Mouse (Mus musculus) natural killer cell, adult 2 months (primary cell): ENCODE results near the gene Plgrkt.

Experiments
- DNase-seq, 2 experiments: peaks; one replicate each; pipeline ENCODE4 v3.0.0; 2022; ENCODE audit warnings: low spot score in 2 of 2

The Plgrkt gene

DNA sequence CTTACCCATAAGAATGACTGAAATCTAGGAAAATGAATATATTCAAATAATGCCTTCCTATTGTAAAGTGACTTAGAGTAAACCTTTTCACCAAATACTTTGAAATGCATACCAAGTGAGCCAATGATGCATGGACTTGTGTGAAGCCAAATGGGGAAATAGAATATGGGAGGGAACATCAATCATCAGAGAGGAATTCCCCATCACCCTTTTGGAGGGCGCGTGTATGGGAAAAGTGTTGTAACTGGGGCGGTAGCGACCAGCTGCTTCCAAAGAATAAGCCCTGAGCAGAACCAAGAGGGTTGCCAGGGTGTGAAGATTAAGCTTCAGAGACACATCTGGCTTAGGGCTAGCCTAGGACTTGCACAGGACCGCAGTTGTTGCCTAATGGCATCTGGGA is 16.2 kb upstream of the Plgrkt start:
- no peak for DNase-seq

DNA sequence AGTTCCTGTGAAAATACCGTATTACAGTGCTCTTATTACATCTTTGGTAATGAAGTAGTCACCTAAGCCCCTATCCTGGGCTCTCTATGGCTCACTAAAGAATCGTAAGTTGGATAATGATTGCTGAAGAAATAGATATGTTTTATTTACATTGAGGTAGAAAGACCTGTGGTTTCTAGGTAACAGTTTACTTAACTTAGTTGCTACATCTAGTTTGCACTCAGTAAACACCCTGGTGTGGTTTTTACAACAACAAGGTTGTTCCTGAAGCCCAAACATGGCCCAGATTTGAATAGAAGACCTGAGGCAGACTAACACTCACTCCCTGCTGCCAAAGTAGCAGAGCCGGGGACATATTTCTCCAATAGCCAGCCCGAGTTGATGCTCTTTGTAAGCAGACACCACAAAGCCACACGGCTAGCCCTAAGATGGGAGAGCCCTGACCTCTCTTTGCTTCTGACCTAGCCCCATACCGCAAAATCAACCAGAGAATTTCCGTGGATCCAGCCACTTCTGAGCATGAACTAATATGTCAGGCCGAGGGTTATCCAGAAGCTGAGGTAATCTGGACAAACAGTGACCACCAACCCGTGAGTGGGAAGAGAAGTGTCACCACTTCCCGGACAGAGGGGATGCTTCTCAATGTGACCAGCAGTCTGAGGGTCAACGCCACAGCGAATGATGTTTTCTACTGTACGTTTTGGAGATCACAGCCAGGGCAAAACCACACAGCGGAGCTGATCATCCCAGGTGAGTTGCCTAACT is 12.8 kb upstream of the Plgrkt start:
- DNase-seq, result no peak

DNA sequence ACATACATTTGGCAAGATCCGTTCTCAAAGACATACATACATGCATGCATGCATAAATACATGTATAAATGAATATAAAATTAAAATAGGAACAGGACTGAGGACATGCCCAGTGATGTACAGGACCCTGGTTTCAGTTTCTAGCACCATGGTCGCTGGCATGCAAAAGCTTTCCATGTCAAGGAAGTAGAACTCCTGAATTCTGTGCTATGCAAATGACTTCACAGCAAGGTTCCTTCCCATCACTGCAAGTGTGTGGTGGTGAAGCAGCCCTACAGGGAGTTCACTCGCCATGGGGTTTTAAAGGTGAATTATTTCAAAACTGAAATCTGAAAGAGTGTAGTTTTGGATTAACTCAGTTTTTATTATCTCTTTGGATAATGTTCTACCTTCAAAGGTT is 9.2 kb upstream of the Plgrkt start:
- no peak for DNase-seq

DNA sequence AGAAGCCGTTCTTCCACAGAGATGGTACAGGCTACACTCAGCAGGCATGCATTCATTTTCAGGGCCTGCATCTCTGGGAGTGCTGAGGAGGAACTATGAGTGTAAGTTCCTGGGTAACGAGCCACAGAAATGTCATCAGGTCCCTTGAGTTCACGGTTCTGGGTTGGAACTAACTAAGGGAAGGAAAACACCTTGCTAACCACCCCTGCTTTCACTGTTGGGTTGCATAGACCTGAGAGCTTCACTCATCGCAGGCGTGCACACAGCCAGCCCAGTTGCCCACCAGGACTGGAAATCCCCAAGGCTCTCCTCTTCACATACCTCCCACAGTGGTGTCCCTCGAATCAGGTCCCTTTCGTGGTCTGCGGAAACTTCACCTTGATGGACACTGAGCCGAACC is 7.8 kb upstream of the Plgrkt start:
- DNase-seq, result no peak

DNA sequence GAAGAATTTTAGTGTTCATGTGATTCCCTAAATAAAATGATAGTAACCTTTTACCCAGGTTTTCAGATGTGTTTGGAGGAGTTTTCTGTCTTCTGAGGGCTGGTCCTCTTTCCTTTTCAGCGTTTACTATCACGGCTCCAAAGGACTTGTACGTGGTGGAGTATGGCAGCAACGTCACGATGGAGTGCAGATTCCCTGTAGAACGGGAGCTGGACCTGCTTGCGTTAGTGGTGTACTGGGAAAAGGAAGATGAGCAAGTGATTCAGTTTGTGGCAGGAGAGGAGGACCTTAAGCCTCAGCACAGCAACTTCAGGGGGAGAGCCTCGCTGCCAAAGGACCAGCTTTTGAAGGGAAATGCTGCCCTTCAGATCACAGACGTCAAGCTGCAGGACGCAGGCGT is 6.2 kb upstream of the Plgrkt start:
- no peak for DNase-seq

DNA sequence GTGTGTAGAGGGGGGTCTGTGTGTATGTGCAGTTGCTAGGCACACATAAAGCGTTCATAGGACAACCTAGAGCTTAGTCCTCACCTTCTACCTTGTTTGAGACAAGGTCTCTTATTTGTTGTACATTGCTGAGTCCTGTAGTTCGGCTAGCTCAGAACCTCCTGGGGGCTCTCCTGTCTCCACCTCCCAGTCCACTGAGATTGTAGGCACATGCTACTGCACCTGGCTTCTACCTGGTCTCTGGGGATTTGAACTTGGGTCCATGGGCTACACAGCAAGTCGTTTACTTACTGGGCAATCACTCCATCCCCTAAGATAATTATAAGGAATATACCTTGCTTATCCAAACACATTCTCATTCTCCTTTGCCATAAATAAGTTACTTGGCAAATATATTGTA is 5.4 kb upstream of the Plgrkt start:
- no peak for DNase-seq

DNA sequence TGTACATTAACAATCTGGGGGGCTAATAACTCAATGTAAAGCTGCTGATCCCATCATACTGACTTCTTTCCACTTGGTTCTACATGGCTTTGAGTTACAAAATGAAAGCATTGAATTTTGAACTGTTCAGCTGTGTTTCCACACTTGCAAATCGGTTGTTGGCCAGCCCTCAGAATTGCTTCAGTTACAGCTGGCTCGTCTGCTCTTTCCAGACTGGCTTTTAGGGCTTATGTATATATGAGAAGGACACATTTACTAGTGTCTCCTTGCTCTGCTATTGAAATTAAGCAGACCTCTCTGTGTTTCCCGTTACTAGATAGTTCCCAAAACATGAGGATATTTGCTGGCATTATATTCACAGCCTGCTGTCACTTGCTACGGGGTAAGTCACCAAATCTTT is 4.9 kb upstream of the Plgrkt start:
- no peak for DNase-seq

DNA sequence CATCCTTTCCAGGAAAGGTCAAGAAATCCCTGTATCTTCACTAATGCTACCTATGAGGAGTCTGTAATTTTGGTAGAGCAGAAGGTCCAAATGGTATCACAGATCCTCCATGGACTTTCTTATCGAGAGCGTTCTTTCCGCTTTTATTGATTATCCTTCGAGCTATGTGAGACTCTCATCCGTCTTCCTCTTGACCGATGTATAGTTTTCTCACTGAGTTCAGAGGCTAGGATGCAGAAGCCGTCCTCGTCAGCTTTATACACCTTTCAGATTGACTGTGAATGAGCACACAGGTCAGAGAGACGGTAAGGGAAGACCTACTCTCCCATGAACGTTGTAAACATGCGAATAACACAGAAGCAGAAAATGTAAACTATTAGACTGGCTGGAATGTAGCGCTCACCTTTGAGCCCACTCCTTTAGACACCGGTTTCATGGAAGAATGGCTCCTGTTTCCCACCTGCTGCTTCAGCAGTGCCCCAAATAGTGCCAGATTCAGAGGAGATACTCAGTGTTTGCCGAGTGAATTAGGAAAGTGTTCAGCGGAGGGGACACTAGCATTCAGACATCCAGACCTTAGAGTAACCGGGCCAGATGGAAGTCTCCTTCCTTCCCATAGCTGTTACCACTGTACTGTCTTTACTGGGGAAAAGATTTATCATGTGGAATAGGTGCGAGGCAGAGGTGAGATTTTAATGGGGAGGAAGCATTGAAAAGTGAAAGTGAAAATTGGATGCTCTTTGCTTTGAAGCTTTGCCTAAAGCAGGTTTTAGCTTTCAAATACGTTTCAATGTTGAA is 4.3 kb upstream of the Plgrkt start:
- DNase-seq, result no peak

DNA sequence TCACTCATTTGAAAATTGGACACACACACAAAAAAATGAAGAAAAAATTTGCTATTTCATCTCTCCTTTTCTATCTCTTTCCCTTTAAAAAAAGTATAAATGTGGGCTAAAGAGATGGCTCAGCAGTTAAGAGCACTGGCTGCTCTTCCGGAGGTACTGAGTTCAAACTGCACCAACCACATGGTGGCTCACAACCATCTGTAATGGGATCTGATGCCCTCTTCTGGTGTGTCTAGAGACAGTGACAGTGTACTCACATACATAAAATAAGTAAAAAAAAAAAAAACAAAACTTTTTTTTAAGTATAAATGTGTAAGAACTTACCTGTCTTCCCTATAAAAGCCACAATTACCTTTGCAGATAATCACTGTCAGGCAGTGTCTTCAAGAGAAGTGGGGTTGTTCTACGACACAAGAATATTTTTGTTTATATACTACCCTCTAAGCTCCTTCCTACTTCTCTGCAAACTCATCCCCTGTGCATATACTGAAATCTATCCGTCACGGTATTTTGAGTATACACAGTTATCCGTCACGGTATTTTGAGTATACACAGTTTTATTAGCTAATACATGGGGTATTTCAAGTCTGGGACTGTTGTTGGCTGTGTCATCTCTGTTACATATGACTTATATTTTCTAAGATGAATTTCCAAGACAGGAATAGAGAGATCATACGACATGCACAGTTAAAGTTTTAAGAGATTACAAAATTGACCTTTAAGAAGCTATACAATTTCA is 3.5 kb upstream of the Plgrkt start:
- no peak for DNase-seq

DNA sequence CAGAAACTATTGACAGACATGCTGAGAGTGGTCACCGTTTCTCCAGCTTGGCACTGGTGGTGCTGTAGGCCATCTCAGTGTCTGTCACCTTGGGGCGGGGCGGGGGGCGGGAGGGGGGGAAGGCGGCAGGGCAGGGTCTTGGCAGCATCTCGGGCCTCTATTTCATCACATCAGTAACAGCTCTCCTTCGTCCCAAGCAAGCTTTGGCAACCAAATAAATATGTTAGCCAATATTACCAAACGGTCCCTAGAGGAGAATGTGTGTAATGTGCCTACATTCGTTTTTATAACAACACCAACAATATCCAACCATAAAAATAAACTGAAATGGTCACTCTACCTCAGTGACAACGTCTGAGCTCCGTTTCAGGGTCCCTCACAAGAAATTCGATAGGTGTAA is 2.9 kb upstream of the Plgrkt start:
- no peak for DNase-seq

DNA sequence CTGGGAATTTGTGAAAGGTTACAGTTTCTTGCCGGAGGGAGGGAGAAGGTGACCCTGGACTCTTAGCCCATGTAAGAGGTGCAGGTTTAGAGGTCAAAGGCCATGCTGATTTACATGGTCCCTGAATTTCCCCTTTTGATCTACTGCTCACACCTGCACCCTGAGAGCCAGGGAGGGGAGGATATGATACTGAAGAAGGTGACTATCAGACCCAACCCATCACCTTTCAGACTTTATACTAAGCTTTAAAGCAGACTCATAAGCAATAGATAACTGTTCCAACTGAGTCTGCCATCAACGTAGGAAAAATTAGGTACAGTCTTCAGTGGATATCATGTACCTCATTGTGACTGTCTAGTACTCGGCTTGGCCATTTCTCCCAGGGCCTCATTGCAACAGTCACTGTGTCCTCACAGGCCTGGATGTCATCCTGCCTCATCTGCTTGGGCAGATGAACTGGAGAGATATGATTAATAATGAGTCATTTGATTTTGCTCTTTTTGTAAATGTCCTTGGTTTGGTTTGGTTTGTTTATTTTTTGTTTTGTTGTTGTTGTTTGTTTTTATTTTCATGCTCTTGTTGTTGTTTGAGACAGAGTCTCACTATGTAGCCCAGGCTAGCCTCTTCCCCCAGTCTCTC is 1.6 kb upstream of the Plgrkt start:
- DNase-seq, result no peak

DNA sequence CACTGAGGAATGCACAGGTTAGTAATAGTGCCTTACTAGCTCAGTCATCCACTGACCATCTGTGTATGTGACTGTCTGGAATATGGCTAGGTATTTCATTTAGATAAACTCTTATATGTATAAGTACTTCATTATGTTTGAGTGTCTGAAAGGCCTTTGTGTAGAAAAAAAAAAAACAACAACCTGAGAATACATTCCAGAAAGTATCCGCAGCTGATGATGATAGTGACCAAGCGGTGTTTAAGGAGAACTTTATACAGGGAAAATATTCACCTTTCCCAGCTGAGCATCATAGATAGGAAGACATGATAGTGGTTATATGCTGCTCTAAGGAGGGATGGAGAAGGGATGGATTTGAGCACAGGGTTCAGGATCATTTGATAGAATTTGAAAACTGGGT is 851 bp upstream of the Plgrkt start:
- no peak for DNase-seq

DNA sequence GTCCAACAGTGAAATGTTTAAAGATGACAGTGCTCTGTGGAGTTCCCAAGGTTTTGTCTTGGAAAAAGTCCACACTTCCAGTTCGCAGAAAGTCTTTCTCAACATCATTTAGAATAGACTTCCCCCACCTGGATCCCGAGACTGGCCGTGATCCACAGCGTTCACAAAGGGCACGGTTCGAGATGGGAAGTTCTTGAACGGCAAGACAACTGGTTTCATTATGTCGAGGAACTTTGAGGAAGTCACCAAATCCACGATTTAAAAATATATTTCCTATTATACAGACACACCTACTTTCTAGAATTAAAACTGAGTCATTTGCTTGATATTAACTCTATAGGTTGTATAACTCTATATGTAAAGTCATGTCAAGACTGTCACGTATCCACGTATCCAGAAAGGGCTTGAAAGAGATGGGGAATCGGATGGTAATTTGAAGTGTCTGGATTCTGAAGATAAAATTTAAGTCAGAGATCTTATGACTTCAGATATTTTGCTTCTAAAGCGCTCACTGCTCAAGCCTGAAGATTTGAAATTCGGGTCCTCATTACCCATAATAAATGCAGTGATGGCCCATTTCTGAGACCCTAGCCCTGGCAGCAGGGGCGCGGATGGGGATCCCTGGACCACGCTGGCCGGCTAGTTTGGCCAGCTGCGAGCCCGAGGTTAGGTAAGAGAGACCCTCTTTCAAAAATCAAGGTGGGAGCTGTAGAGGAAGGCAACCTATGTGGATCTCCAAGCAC is 793 bp downstream of the Plgrkt start:
- DNase-seq, result no peak

DNA sequence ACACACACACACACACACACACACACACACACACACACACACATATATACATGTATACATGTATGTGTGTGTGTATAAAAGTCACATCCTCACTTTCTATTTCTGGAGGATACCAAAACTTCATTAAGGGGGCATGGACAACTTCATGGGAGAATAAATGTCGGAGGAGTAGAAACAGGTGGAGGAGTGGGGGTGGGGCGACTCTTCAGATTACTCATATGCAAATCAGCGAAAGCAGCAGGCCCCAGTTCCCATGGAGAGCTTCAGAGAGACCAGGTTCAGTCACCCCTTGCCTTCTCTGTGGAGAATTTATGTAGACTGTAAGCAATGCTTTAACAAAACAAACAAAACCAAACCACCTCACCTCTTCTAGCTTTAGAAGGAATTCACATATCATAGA is 2.1 kb downstream of the Plgrkt start:
- peak in 1 of 2 experiments; percentile 74 for DNase-seq

DNA sequence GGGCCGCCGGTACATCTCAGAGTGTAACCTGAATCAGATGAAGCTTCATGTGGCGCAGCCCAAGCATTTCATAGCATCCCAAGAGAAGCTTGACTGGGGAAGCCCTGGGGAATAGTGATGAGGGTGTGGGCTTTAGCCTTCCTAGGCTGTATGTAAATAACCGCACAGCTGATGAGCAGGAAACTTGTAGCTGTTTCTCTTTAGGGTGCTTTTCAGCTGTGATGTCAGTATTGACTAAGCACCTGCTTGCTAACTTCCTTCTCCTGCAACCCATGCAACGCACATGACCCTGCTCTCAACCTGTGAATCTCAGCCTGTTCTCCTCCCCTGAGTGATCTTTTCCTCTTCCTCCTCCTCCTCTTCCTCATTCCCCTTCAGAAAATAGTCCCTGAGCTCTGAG is 3.1 kb downstream of the Plgrkt start:
- peak in 1 of 2 experiments; percentile 76 for DNase-seq

DNA sequence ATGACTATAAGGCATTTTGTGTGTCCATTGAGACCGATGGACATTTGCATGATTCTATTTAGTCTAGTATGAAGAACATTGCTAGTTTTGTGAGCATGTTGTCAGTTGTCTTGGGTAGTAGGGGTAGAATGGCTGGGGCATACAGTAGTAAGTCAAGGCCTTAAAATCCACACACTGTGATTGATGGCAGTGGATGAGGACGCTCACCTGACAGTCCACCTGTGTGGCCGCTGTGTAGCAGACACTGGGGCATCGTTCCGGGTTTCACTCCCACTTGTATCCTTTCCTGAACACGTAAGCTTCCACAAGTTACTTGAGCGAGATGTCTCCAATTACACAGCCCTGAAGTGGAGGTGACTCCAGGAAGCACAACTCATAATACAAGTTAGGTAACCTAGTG is 3.6 kb downstream of the Plgrkt start:
- DNase-seq, result no peak

DNA sequence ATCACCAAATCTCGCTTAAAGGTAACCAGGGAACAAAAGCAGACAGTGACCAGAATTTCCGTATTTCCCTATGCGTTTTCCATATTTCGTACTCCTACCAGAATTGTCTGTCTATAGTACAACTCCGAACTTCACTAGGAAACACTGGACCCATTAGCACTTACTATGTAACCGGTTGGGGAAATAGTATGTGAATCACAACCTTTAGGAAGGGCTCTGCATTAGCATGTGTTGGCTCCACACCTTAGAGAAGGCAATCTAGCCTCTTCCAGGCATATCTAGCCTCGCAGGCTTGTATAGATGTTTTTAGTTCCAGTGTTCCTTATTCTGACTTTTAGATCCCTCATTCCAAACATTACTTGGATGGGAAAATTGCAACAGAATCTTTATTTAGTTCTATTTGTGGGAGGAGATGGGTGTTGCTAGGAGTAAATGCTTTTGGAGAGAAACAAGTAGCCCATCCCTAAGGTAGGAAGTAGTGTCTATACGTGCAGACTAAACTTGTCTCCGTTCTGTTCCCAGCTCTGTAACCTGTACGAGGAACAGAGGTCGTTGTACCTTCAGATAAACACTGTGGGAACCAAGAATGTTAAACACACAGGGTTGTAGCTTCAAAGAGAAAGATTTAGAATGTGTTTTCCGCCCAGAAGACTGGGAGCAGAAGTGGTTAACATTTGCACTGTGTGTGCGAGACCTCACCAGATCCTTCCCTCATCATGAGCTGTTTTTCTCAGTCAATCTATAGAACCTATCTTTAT is 4.8 kb downstream of the Plgrkt start:
- no peak for DNase-seq

DNA sequence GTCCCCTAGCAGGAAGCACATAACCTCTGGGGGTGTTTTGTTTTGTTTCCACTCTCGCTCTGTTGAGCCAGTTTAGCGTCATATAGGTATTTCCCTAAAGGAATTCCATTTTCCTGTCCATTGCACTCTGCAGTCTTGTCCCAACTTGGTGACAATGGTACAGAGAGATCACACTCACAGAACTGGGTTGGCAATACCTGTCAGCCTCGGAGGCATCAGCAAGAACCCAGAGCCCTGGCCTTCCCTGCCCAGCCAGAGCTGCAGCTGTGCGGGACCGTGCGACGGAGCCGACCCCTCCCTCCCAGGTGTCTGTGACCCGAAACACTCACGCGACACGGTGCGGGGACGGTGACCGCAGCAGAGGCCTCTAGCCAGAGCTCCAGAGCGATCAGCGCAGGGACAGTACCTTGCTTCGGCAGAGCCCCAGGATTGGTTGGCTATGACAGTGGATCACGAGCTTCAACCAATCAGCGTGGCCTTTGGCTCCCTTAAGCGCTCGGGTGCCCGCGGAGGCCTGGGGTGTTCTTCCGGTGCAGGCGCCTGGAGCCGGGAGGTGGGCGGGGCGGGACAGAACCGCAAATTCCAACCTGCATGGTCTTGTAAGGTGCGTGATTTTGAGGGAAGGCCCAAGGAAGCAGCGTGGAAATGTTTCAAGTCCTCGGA is 5.6 kb downstream of the Plgrkt start:
- DNase-seq, result peak; percentile 77 to 88

DNA sequence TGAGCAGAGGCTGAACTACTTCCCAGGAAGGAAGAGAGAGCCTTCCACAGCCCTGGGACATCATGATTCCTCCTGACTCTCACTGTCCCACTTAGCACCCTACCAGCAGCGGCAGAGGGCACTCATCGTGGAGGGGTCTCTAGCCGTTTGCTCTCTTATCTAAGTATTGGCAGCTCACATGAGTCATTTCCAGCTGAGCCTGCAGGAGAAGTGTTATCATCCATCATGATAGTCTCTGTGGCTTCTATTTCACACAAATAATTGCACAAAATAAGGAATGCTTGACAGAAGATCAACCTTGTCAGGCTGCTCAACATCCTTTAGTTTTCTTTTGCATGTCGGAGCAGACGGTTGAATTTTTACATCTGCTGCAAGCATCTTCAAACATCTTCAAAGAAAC is 6.9 kb downstream of the Plgrkt start:
- no peak for DNase-seq

DNA sequence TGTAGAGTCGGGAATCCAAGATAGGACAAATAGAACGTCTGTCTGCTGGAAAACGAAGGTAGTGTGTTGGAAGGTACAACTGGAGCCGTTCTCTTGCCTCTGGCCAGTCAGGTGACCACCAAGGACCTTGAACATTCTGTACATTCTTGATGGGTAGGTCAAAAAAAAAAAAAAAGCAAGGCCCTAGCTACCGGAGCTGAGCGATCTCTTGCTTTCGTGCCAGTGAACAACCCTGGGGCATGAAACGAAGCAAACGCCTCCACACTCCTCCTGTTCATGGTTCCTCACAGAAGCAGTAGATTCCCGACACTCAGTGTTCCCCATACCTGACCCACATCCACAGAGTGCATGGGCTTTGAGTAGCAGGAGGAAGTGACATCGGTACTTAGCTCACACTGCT is 10.9 kb downstream of the Plgrkt start:
- DNase-seq, result no peak
